Mouse (Mus musculus): Measurements from ENCODE around the gene Bcas3.

Bcas3 gene

GRCm38 (mm10) chr11:85823794-85824193 is 470.8 kb downstream of the Bcas3 start:
- no peak for DNase-seq (ENCODE audit: extremely low spot score, low read depth, low spot score)

GRCm38 (mm10) chr11:85825031-85825430 is 472.1 kb downstream of the Bcas3 start:
- DNase-seq (ENCODE audit: extremely low spot score, low read depth, low spot score): no peak

DNA sequence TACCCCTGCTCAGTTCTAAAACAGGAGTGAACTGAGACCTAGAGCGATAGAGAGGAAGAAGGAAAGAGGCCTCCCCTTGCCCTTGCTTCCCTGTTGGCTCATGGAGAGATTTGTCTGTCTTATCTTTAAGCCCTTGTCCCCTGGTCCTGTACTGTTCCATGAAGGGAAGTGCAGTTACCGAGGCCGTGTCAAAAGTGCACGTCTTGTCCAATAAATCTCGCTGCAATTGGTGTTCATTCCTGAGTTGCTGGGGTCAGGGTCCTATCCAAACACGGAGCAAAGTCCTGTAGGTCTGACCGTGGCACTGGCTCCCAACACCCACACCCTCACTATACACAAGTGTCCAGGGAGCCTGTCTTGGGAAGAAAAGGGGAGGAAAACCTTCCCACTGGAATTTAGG is 472.9 kb downstream of the Bcas3 start:
- DNase-seq (ENCODE audit: extremely low spot score, low read depth, low spot score): no peak

GRCm38 (mm10) chr11:85827342-85827741 is 474.4 kb downstream of the Bcas3 start:
- no peak for DNase-seq (ENCODE audit: extremely low spot score, low read depth, low spot score)

DNA sequence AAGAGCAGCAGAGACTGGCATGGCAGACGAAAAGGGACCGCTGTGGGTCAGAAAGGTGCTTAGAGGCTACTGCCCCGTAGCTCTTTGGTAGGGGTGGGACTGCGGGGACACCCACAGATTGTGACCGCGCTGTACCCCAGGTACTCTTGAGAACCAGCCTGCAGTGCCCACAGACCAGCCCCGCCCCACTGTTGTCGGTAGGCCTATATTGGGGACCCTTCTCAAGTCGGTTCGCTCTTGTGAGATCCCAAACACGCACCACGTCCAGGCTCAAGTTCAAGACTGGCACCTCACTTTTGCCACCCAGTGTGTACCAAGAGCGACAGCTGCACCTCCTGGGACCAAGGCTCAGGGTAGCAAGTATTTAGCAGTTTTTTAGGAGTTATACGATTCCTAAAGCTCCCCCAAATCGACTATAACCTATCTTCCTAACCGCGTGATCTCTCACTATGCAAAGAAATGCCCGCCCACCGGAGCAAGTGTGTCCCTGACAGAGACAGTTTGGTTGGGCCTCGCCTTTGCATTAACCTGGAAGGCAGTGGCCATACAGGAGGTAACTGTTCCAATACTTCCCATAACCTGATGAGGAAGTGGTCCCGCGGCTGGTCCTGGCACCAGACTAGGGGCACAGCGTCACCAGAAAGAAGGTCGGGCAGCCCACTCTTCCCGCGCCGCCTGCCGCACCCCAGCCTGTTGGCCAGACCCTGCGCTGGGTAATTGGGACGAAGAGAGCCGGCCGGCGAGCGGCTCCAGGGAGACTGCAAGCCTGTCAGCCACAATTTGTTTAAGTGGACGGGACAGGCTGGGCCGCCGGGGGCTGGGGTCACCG is 475.9 kb downstream of the Bcas3 start:
- DNase-seq (ENCODE audit: extremely low spot score, low read depth, low spot score): no peak

DNA sequence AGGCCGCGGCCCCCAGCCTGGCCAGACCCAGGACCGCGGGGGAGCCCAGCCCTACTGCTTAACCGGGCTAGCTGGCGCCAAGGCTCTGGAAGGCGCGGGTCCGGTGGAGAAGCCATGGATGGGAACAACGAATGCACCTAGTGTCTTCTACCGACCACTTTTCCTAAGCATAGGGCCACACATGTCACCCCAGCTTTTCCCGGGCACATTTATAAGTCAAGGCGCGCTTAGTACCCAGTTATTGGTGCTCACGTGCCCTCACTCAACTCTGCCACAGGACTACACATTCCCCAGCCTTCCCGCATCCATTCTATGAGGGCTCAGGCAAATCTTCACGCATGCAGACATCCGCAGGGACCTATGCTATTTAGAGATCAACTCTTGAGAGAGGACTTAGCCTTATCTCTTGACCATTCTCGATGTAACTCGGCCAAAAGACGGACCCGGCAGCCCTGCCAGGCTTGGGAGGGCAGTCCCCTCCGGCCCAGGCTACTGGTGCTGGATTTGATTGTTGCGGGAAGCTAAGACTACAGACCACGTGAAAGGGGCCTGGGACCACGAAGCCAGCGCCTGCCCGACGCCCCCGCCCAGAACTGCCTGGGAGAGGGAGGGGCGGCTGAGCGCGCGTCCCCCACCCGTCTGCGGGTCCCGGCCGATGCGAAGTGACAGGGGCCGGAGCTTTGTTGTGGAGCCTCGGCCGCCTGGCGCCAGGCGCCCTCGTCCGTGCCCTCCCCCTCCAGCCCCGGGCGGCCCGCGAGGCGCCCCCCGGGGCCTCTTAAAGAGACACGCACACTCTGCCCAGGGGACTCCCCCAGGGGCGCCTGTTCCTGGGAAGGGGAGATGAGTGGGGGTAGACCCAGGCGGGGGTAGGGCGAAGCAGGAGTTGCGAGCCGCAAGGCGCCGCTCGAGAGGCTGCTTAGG is 476.8 kb downstream of the Bcas3 start:
- DNase-seq (ENCODE audit: extremely low spot score, low read depth, low spot score): no peak

DNA sequence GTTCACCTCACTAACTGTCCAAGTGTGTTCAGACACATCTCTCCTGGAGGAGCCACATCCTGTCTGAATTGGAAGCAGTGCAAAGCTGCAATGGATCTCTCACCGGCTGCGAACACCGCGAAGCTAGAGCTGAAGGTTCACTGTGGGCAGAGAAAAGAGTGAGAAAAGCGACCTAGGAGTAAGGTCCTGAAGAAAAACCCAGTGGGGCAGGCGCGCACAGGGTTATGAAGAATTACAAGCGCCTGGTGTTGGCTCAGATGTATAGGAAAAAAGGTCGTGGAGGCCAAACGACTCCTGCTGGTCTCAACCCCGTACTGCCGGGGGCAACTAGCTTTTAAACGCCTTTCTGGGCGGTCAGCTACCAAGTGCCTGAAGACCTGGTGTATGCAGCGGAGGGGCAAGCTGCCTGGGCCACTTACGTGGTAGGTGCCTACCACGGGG is 478.0 kb downstream of the Bcas3 start:
- no peak for DNase-seq (ENCODE audit: extremely low spot score, low read depth, low spot score)

GRCm38 (mm10) chr11:85831656-85832230 is 478.8 kb downstream of the Bcas3 start:
- DNase-seq (ENCODE audit: extremely low spot score, low read depth, low spot score): no peak

GRCm38 (mm10) chr11:85832231-85832924 is 479.4 kb downstream of the Bcas3 start, which contains the start of gene Tbx2:
Gene Tbx2 (plus strand): TSS chr11:85832551.
- DNase-seq (ENCODE audit: extremely low spot score, low read depth, low spot score): no peak

GRCm38 (mm10) chr11:85833081-85833521 is 480.1 kb downstream of the Bcas3 start:
- DNase-seq (ENCODE audit: extremely low spot score, low read depth, low spot score): no peak

DNA sequence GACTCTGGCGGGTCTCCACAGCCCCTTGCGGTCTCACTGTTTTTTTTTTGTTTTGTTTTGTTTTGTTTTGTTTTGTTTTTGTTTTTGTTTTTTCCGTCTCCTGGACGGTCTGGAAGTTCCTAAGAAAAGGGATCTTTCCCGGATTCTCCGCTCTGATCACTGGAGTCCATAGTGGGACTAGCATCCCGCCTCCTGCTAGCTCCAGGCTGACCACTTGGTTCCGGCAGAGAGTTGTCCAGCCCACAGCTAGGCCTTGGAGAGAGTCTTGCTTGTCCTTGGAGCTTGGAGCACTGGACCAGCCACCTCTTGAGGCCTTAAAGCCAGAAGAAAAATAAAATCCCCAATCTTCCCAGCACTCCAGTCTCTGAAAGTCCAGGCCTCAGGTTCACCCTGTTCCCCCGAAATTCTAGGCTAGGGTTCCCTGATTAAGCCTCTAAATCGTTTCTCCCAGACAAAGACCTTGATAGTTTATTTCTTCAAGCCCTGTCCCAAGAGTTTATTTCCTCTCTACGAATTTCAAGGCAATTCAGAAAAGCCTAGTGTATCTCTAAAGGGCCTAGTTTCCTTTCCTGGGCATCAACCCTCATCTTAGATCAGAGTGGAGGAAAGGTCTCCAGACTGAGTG is 480.9 kb downstream of the Bcas3 start:
- DNase-seq (ENCODE audit: extremely low spot score, low read depth, low spot score): no peak

DNA sequence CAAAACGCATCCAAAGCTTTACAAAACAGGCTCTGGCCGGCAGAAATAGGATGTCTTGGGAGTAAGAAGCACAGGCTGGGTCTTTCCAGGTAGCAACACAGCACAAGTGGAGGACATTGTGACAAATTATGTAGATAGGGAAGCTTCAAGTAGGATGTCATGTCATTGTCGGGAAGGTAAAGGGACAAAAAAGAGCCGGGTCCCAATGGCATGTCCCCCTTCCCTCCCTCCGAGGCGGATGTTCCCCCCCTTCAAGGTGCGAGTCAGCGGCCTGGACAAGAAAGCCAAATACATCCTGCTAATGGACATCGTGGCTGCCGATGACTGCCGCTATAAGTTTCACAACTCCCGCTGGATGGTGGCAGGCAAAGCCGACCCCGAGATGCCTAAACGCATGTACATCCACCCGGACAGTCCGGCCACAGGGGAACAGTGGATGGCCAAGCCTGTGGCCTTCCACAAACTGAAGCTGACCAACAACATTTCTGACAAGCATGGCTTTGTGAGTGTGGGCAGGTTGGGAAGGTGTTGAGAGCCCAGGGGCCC is 481.5 kb downstream of the Bcas3 start:
- DNase-seq (ENCODE audit: extremely low spot score, low read depth, low spot score): no peak

DNA sequence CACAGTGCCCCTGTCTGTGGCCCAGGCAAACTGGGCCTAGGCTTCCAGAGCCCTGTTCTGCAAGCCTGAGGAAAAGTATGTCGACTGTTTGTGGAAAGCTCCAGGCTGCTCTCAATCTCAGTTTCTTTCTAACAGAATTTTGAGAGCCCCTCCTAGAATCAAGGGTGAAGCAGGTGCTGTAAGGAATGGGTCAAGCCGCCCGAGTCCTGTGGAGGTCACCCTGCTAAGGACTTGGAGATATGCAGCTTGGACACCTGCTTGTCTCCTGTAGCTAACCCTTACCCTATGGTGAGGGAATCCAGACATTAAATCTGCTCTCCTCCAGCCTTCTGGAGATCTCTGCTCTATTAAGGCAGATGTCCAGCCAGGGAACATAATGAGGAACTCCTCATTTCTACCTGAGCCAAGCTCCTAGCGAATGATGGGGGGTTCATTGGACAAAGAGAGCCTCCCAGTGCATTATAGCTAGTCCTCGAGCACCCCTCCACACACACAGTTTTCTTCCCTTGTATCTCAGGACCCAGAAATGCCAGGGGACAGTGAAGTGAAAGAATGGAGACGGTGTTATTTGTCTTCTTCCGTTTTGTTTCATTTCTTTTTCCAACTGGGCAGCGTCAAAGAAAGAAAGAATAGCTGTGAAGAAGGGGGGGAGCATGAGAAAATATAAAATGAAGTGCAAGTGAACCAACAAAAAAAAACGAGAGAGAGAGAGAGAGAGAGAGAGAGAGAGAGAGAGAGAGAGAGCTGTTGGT is 482.2 kb downstream of the Bcas3 start:
- DNase-seq (ENCODE audit: extremely low spot score, low read depth, low spot score): no peak

DNA sequence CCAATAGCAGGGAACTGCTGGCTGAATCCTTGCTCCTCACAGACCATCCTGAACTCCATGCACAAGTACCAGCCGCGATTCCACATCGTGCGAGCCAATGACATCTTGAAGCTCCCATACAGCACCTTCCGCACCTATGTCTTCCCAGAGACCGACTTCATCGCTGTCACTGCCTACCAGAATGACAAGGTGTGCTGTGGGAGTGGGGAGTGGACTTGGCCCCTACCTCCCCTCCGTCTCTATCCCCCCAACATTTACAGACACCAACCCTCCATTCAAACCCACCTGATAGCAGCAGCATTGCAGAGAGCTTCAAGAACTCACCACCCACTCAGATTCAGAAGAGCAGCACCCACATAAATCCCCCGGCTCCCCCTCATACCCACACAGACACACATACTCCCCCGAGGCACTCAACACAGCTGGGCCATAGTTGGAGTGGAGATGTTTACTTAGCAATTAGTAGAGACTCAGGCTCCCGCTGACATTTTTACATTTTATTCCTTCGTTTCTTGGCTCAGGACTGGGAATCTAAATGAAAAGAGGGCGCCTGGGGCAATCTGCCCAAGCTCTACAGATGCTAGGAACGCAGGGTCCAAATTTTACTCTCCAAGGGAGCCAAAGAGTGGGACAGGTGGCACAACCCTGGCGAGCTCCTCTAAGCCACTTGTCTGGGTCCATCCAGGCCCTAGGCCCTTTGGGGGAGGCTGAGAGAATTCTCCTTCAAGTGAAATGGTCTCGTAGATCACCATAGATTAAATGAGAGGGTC is 483.0 kb downstream of the Bcas3 start:
- no peak for DNase-seq (ENCODE audit: extremely low spot score, low read depth, low spot score)

DNA sequence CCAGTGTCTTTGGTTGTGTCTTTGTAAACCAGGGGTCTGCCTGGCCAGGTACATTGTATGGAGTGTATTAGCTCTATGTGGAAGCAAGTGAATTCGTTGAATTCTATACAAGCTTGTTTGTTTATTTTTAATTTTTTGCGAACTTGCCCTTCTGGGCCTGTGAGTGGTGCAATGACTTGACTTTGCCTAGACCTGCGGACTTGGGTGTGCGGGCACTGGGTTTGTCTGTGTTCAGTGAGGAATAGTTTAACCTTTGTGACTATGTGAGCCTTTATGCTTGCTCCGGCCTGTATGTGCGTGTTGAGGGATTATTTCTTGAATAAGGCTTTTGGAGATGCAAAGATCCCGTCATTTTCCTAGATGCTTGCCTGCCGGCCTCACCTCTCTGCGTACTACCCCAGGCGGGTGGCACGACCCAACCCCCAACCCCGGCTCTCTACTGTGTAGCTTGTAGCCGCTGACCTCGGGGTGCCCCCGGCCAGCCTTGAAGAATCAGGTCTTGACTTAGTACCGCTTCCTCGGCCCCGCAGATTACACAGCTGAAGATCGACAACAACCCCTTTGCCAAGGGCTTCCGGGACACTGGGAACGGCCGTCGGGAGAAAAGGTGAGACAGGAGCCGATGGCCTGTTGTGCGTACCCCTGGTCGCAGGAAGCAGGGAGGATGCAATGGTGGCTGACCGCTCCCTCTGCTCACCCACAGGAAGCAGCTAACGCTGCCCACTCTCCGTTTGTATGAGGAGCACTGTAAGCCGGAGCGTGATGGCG is 483.7 kb downstream of the Bcas3 start:
- DNase-seq (ENCODE audit: extremely low spot score, low read depth, low spot score): no peak

- DNase-seq (ENCODE audit: extremely low spot score, low read depth, low spot score): no peak
Observed at GRCm38 (mm10) chr11:85837291-85837647, 484.3 kb downstream of the Bcas3 start.

GRCm38 (mm10) chr11:85837648-85838423 is 484.9 kb downstream of the Bcas3 start:
- no peak for DNase-seq (ENCODE audit: extremely low spot score, low read depth, low spot score)

Measured in hindlimb bud, embryonic 11.5 days (tissue).